Mouse (Mus musculus) liver, adult 2 months (tissue): ENCODE data around the gene Mall. TPM values are rescaled to one million over a fixed set of nuclear protein-coding genes. Genes with fewer than 3 reads are reported as not detected.

Experiments
- DNase-seq: peaks from one replicate; pipeline ENCODE4 v3.0.0-alpha.2; 2011; ENCODE audit warnings: low read depth, low spot score; ENCODE audit errors: extremely low read depth
- H3K27ac ChIP-seq: fragments of 200-500 bp; replicated peaks from 2 replicates; pipeline ENCODE4 v1.5.1; 2012; ENCODE audit warnings: low read depth, mild to moderate bottlenecking, control low read depth, inconsistent platforms, low read length; ENCODE audit not compliant: insufficient read depth
- H3K27me3 ChIP-seq: fragments of 200-500 bp; 2 replicates; pipeline ENCODE4 v1.6.1; 2012; ENCODE audit warnings: mild to moderate bottlenecking, moderate library complexity, low read length, inconsistent platforms; ENCODE audit not compliant: control insufficient read depth, insufficient read depth
- H3K36me3 ChIP-seq: fragments of 200-500 bp; 2 replicates; pipeline ENCODE4 v1.6.1; 2012; ENCODE audit warnings: low read length, inconsistent platforms; ENCODE audit not compliant: control insufficient read depth, insufficient read depth
- H3K4me1 ChIP-seq: fragments of 200-500 bp; 2 replicates; pipeline ENCODE4 v1.6.1; 2011; ENCODE audit warnings: low read length; ENCODE audit not compliant: control insufficient read depth, insufficient read depth
- H3K4me3 ChIP-seq: fragments of 200-500 bp; 2 replicates; pipeline ENCODE4 v1.5.1; 2011; ENCODE audit warnings: low read depth, mild to moderate bottlenecking, control low read depth, low read length, moderate library complexity; ENCODE audit not compliant: insufficient read depth
- H3K79me2 ChIP-seq: fragments of 200-500 bp; 2 replicates; pipeline ENCODE4 v1.6.1; 2012; ENCODE audit warnings: inconsistent platforms, mild to moderate bottlenecking, low read length, moderate library complexity; ENCODE audit not compliant: control insufficient read depth, insufficient read depth
- H3K9ac ChIP-seq: fragments of 200-500 bp; 2 replicates; pipeline ENCODE4 v1.6.1; 2012; ENCODE audit warnings: low read depth, mild to moderate bottlenecking, control low read depth, inconsistent platforms, low read length
- CTCF ChIP-seq: fragments of 200-500 bp; IDR thresholded peaks from 2 replicates; pipeline ENCODE4 v1.5.1; 2011; ENCODE audit warnings: low read depth, low read length, control low read depth
- POLR2A ChIP-seq: fragments of 200-500 bp; IDR thresholded peaks from 2 replicates; pipeline ENCODE4 v1.6.1; 2011; ENCODE audit warnings: low read length, control low read depth; ENCODE audit not compliant: insufficient read depth; ENCODE audit errors: extremely low read depth
- WGBS: fragments of 180-500 bp; shearing (Covaris S2); methylation state at CpG from one replicate; pipeline ENCODE4 v1.1.7; 2018; 5-methylcytosine and 5-hydroxymethylcytosine counted together
- polyA plus RNA-seq: library from polyadenylated mRNA; depleted of rRNA; stranded (reverse); fragments of >200 nt; gene quantifications from 2 replicates; pipeline ENCODE4 v1.2.3, GENCODE M21; 2012
- total RNA-seq: library from RNA; depleted of rRNA; stranded (reverse); fragments of >200 nt; gene quantifications from 2 replicates; pipeline ENCODE4 v1.2.3, GENCODE M21; 2014

The Mall gene
- total and polyA plus RNA-seq, 2 experiments = 0.17 TPM; not detected in 1

- Histone ChIP-seq H3K79me2 (no peaks in the 10 kb centered on the region), H3K36me3 (no peaks in the 10 kb centered on the region), H3K4me1 (no peaks in the 10 kb centered on the region), H3K4me3 (no peak overlapping the region), H3K27ac (no peak overlapping the region), H3K9ac (no peak overlapping the region), H3K27me3 (no peaks in the 10 kb centered on the region)
- TF ChIP-seq CTCF (no peak), POLR2A (no peak)
- WGBS = 78% methylated on average over 10 of the region's 10 CpGs
- no peak for DNase-seq
Measured at GRCm38 (mm10) chr2:127760429-127761000, 30.8 kb upstream of the Mall start.

- no peaks in the 10 kb centered on the region for H3K79me2 ChIP-seq
- 79% methylated on average over 6 of the region's 6 CpGs for WGBS
- H3K27ac ChIP-seq = no peak overlapping the region
- no peak for TF ChIP-seq CTCF
- TF ChIP-seq POLR2A = no peak
- H3K4me3 ChIP-seq = no peak overlapping the region
- no peak overlapping the region for H3K9ac ChIP-seq
- no peaks in the 10 kb centered on the region for H3K27me3 ChIP-seq
- no peaks in the 10 kb centered on the region for H3K36me3 ChIP-seq
- peak; percentile 0 for DNase-seq
- H3K4me1 ChIP-seq = no peaks in the 10 kb centered on the region
Measured at GRCm38 (mm10) chr2:127760014-127760413, 30.3 kb upstream of the Mall start.

- no peak overlapping the region for H3K27ac ChIP-seq
- H3K4me3 ChIP-seq = no peak overlapping the region
- TF ChIP-seq CTCF (peak; percentile 37; the same call in 1 of the 2 replicates), POLR2A (no peak)
- WGBS = 28% methylated on average over 5 of the region's 5 CpGs
- H3K4me1 ChIP-seq = no peaks in the 10 kb centered on the region
- H3K27me3 ChIP-seq = no peaks in the 10 kb centered on the region
- no peaks in the 10 kb centered on the region for H3K79me2 ChIP-seq
- DNase-seq = peak; percentile 61
- no peaks in the 10 kb centered on the region for H3K36me3 ChIP-seq
- H3K9ac ChIP-seq = no peak overlapping the region
Measured at GRCm38 (mm10) chr2:127759157-127759880, 29.6 kb upstream of the Mall start.

- TF ChIP-seq POLR2A (no peak), CTCF (no peak)
- Histone ChIP-seq H3K27ac (no peak overlapping the region), H3K79me2 (no peaks in the 10 kb centered on the region), H3K36me3 (no peaks in the 10 kb centered on the region), H3K27me3 (no peaks in the 10 kb centered on the region), H3K9ac (no peak overlapping the region), H3K4me1 (no peaks in the 10 kb centered on the region), H3K4me3 (no peak overlapping the region)
- DNase-seq = no peak
- 73% methylated on average over 8 of the region's 8 CpGs for WGBS
Measured at GRCm38 (mm10) chr2:127757171-127757570, 27.4 kb upstream of the Mall start.

GRCm38 (mm10) chr2:127754113-127754512 is 24.4 kb upstream of the Mall start:
- H3K79me2 ChIP-seq = no peaks in the 10 kb centered on the region
- no peaks in the 10 kb centered on the region for H3K27me3 ChIP-seq
- no peaks in the 10 kb centered on the region for H3K4me1 ChIP-seq
- no peaks in the 10 kb centered on the region for H3K36me3 ChIP-seq
- no peak overlapping the region for H3K4me3 ChIP-seq
- no peak overlapping the region for H3K9ac ChIP-seq
- TF ChIP-seq POLR2A = no peak
- TF ChIP-seq CTCF = no peak
- no peak for DNase-seq
- WGBS = 94% methylated on average over 4 of the region's 4 CpGs
- no peak overlapping the region for H3K27ac ChIP-seq
